Mouse (Mus musculus): ENCODE results near the gene Tmem179.

The Tmem179 gene

GRCm38 (mm10) chr12:112463209-112463608, 53.3 kb downstream of the Tmem179 start:
- peak; percentile 10 for DNase-seq (ENCODE audit: low read depth)

GRCm38 (mm10) chr12:112462423-112462822, 54.1 kb downstream of the Tmem179 start:
- no peak for DNase-seq (ENCODE audit: low read depth)

GRCm38 (mm10) chr12:112457839-112458238, 58.7 kb downstream of the Tmem179 start:
- no peak for DNase-seq (ENCODE audit: low read depth)

- no peak for DNase-seq (ENCODE audit: low read depth)
Observed at GRCm38 (mm10) chr12:112456144-112456713, 60.3 kb downstream of the Tmem179 start.

- no peak for DNase-seq (ENCODE audit: low read depth)
Observed at GRCm38 (mm10) chr12:112451826-112452225, 64.7 kb downstream of the Tmem179 start.

GRCm38 (mm10) chr12:112451381-112451780, 65.2 kb downstream of the Tmem179 start:
- no peak for DNase-seq (ENCODE audit: low read depth)

GRCm38 (mm10) chr12:112450883-112451282, 65.7 kb downstream of the Tmem179 start:
- DNase-seq (ENCODE audit: low read depth) = no peak

Data from c-Kit-positive CD71-positive TER-119-negative erythroid progenitor cells, embryonic 14.5 days (primary cell).